Mouse (Mus musculus): ENCODE results near the gene Gm11011. TPM values are rescaled to one million over a fixed set of nuclear protein-coding genes. Genes with fewer than 3 reads are reported as not detected.
"Not testable (repeated sequence)": the region's sequence is repeated elsewhere in the genome, so short reads cannot be mapped to it uniquely, and the experiment has no call there.

The Gm11011 gene
- not detected in 2 replicates for polyA plus RNA-seq (2015; fragmentation: Nextera tagmentation; extraction: Ambion mirVana)

DNA sequence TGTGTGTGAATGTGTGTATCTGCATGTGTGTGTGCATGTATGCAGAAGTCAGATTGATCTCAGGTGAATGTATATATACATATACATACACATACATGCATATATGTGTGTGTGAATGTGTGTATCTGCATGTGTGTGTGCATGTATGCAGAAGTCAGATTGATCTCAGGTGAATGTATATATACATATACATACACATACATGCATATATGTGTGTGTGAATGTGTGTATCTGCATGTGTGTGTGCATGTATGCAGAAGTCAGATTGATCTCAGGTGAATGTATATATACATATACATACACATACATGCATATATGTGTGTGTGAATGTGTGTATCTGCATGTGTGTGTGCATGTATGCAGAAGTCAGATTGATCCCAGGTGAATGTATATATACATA lies at the start of gene Gm11011:
Gene Gm11011, minus strand, starts transcription at position 101 of the 400 bp plus-strand sequence.
- not testable (repeated sequence) for H3K36me3 ChIP-seq (ENCODE audit: control insufficient read depth, insufficient read depth, low read length); H3K27ac ChIP-seq (ENCODE audit: low read length); H3K4me1 ChIP-seq (replicated peaks; ENCODE audit: control insufficient read depth, insufficient read depth, low read length); H3K4me3 ChIP-seq (ENCODE audit: low read length); ATAC-seq (ENCODE audit: low read depth); H3K4me2 ChIP-seq (ENCODE audit: low read depth, low read length); H3K9me3 ChIP-seq (ENCODE audit: control insufficient read depth, low read length); H3K9ac ChIP-seq (ENCODE audit: low read length); H3K27me3 ChIP-seq (ENCODE audit: control insufficient read depth, insufficient read depth, low read depth, low read length)

DNA sequence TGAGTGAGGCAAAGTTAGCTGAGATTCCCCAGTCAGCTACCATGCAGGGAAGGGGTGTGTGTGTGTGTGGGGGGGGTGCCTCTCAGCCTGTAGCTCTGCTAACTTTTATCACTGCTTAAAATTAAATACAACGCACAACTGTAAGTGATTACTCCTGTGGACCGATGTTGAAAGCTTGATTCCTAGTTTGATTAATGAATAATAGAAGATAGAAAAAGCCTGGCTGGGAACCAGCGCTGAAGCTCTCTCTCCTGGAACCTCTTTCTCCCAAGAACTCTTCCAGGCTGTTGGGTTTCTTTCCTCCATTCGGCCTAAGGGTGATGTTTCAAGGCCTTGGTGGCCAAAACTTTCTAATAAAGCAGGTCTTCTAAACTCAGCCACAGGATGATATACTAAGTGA lies 48.9 kb upstream of the Gm11011 start:
- H3K4me3 ChIP-seq (ENCODE audit: low read length) = peak overlapping the region; percentile 69; the same call in 1 of the 2 replicates
- H3K27ac ChIP-seq (ENCODE audit: low read length) = no peak overlapping the region
- peaks cover 4% of the 10 kb centered on the region for H3K4me1 ChIP-seq (replicated peaks; ENCODE audit: control insufficient read depth, insufficient read depth, low read length)
- H3K36me3 ChIP-seq (ENCODE audit: control insufficient read depth, insufficient read depth, low read length) = no peaks in the 10 kb centered on the region
- WGBS = 27% methylated on average over 4 of the region's 4 CpGs
- peak overlapping the region; percentile 50; the same call in 1 of the 2 replicates for H3K9ac ChIP-seq (ENCODE audit: low read length)
- no peaks in the 10 kb centered on the region for H3K27me3 ChIP-seq (ENCODE audit: control insufficient read depth, insufficient read depth, low read depth, low read length)
- no peaks in the 10 kb centered on the region for H3K9me3 ChIP-seq (ENCODE audit: control insufficient read depth, low read length)
- H3K4me2 ChIP-seq (ENCODE audit: low read depth, low read length) = peak overlapping the region; percentile 89
- ATAC-seq (ENCODE audit: low read depth) = no peak

DNA sequence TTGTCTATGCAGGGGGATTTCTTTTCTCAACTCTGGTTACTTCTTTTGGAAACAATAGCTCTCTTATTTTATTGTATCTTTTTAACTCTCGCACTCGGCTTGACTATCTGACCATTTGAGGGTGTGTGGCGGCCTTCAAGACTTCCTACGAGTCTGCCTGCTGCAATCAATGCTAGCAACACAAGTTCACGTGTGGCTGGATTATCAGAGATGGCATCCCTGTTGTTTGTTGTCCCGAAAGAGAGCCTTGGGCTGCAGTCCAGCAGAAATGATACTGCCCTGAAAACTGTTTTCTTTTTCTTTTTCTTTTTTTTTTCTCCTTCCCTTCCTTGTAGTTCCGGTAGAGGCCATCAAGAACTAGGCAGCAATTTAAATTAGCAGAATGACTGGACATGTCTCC lies 47.9 kb upstream of the Gm11011 start:
- H3K9ac ChIP-seq (ENCODE audit: low read length) = peak overlapping the region; percentile 55
- 27% methylated on average over 7 of the region's 7 CpGs for WGBS
- H3K4me2 ChIP-seq (ENCODE audit: low read depth, low read length) = peak overlapping the region; percentile 89
- no peaks in the 10 kb centered on the region for H3K27me3 ChIP-seq (ENCODE audit: control insufficient read depth, insufficient read depth, low read depth, low read length)
- no peaks in the 10 kb centered on the region for H3K9me3 ChIP-seq (ENCODE audit: control insufficient read depth, low read length)
- ATAC-seq (ENCODE audit: low read depth) = no peak
- H3K4me1 ChIP-seq (replicated peaks; ENCODE audit: control insufficient read depth, insufficient read depth, low read length) = peaks cover 4% of the 10 kb centered on the region
- H3K4me3 ChIP-seq (ENCODE audit: low read length) = peak overlapping the region; percentile 69
- H3K36me3 ChIP-seq (ENCODE audit: control insufficient read depth, insufficient read depth, low read length) = no peaks in the 10 kb centered on the region
- peak overlapping the region; percentile 73 for H3K27ac ChIP-seq (ENCODE audit: low read length)

DNA sequence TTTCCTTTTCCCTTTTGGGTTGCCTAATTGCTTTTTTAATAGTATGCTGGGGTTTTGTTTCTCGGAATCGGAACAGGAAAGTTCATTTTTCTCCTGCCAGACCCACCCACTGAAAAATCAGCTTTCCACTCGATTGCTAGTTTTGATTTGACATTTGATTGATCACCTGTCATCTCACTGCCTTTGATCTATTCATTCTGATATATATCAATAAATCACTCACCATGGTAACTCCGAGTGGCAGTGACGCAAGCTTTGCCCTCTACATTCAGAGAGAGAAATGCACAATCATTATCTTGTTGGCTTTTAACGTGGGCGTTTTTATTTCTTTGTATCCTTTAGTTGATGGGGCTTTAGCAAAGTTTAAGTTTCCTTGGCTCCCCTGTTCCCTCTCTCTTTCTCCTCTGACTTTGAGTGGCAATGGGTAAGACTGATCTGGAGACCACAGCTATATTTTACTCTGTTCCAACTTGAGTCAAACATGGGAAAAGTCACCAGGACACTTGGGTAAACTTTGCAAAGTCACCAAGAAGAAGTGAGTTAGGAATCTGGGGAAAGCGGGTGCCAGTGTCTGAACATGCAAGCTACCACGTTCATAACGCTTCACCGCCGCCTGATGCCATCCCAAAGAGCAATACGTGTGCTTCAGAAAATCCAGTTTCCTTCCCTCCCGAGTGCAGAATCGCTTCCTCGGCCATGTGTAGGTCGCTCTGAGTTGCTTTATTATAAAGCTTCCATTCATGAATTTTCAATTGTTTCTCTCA lies 47.3 kb upstream of the Gm11011 start:
- Histone ChIP-seq H3K9me3 (ENCODE audit: control insufficient read depth, low read length) (no peaks in the 10 kb centered on the region), H3K36me3 (ENCODE audit: control insufficient read depth, insufficient read depth, low read length) (no peaks in the 10 kb centered on the region), H3K4me1 (replicated peaks; ENCODE audit: control insufficient read depth, insufficient read depth, low read length) (peaks cover 4% of the 10 kb centered on the region), H3K9ac (ENCODE audit: low read length) (peak overlapping the region; percentile 84), H3K27me3 (ENCODE audit: control insufficient read depth, insufficient read depth, low read depth, low read length) (no peaks in the 10 kb centered on the region), H3K4me3 (ENCODE audit: low read length) (peak overlapping the region; percentile 69), H3K27ac (ENCODE audit: low read length) (peak overlapping the region; percentile 73), H3K4me2 (ENCODE audit: low read depth, low read length) (peak overlapping the region; percentile 89)
- 19% methylated on average over 17 of the region's 17 CpGs for WGBS
- no peak for ATAC-seq (ENCODE audit: low read depth)

DNA sequence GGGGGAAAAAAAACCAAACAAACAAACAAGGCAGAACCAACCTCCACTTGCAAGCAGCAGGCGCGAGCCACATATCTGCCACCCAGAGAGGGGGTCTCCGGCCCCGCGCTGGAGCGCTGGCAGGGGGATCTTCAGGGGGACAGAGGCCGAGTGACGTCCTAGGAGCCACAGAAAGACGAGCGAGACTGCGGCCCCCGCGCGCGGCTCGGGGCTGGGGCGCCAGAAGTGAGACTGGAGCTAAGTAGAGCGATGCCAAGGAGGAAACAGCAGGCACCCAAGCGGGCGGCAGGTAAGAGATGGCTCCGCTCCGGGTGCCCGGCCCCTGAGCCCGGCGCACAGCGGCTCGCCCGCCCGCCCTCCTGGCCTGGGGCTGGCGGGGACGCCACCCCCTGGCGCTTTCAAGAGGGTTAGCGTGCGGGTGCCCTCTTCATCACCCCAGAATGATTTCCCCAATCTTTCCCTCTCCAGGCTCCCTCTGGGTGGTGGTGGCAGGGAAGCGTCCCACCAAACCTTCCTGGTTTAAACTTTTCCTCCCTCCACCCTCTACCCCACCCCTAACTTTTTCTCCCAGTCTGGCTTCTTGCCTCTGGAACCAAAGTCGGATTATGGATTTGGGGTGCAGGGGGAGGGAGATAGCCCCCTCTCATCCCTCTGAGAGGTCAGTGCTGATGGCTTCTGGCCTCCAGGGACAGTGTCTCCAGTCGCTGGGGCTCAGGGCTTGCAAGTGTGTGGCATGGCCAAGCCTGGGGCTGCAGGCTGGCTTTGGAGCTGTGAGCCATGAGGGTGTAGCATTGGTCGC lies 46.1 kb upstream of the Gm11011 start:
- Histone ChIP-seq H3K9me3 (ENCODE audit: control insufficient read depth, low read length) (no peaks in the 10 kb centered on the region), H3K36me3 (ENCODE audit: control insufficient read depth, insufficient read depth, low read length) (no peaks in the 10 kb centered on the region), H3K4me2 (ENCODE audit: low read depth, low read length) (peak overlapping the region; percentile 89), H3K27ac (ENCODE audit: low read length) (peak overlapping the region; percentile 73), H3K27me3 (ENCODE audit: control insufficient read depth, insufficient read depth, low read depth, low read length) (no peaks in the 10 kb centered on the region), H3K4me1 (replicated peaks; ENCODE audit: control insufficient read depth, insufficient read depth, low read length) (peaks cover 4% of the 10 kb centered on the region), H3K9ac (ENCODE audit: low read length) (peak overlapping the region; percentile 84), H3K4me3 (ENCODE audit: low read length) (peak overlapping the region; percentile 69)
- ATAC-seq (ENCODE audit: low read depth) = peak; percentile 48; the same call in 1 of the 2 replicates
- under 1% methylated on average over 38 of the region's 38 CpGs for WGBS

DNA sequence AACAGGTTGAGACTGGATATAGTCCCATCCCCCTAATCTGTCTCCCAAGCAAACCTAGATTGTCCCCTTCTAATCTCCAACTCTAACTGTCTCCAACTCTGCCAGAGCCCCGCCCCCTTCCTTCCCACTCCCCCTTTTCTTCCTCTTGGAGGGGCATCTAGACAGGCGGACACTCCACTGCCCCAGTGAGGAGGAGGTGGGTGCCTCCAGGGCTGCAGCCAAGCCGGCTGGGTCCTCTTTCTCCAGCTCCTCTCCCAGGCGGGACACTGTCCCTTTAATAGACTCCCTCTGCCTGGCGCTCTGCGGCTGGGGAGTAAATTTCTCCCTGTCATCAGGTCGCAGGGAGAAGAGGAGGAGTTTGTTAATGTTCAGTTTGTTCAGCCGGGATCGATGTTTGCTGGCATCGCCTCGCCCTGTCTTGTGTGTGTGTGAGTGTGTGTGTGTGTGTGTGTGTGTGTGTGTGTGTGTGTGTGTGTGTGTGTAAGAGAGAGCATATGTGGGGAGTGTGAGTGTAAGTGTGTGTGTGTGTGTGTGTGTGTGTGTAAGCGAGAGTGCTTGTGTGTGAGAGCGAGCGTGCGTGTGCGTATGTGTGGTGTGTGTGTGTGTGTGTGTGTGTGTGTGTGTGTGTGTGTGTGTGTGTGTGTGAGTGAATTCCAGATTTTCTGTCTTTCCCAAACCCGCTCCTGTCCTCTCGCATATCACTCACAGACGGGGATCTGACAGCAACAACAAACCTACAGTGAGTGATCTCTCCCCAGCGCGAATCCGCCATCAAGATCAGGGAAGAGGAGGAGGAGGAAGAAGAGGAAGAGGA lies 45.0 kb upstream of the Gm11011 start, which contains the start of gene Tshz2:
Gene Tshz2, plus strand, starts transcription at position 676 of the 814 bp plus-strand sequence.
- ATAC-seq (ENCODE audit: low read depth) = peak; percentile 86
- Histone ChIP-seq H3K27me3 (ENCODE audit: control insufficient read depth, insufficient read depth, low read depth, low read length) (no peaks in the 10 kb centered on the region), H3K27ac (ENCODE audit: low read length) (peak within 1 kb of the TSS; percentile 73), H3K4me3 (ENCODE audit: low read length) (peak within 1 kb of the TSS; percentile 69), H3K4me2 (ENCODE audit: low read depth, low read length) (peak within 1 kb of the TSS; percentile 89), H3K36me3 (ENCODE audit: control insufficient read depth, insufficient read depth, low read length) (no peaks in the 10 kb centered on the region), H3K4me1 (replicated peaks; ENCODE audit: control insufficient read depth, insufficient read depth, low read length) (peaks cover 4% of the 10 kb centered on the region), H3K9ac (ENCODE audit: low read length) (peak within 1 kb of the TSS; percentile 84), H3K9me3 (ENCODE audit: control insufficient read depth, low read length) (no peaks in the 10 kb centered on the region)
- WGBS = under 1% methylated on average over 22 of the region's 22 CpGs

DNA sequence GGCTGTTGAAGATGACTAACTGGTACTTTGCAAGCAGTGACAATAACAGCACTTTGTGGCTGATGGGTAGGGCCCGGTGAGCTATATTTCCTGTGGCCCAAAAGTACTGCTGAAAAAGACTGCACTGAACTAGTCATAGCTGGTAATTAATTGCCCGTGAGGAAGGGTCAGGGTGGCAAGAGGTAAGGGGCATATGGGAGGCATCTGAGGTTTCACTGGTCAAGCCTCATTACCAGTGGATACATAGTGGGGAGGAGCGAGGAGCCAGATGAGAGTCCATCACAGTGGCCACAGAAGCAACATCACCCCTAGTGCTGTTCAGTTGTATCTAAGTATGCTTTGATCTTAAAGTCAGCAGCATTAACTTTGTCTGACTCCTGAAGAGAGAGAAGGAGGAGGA lies 42.5 kb upstream of the Gm11011 start:
- Histone ChIP-seq H3K9me3 (ENCODE audit: control insufficient read depth, low read length) (no peaks in the 10 kb centered on the region), H3K36me3 (ENCODE audit: control insufficient read depth, insufficient read depth, low read length) (no peaks in the 10 kb centered on the region), H3K4me1 (replicated peaks; ENCODE audit: control insufficient read depth, insufficient read depth, low read length) (peaks cover 4% of the 10 kb centered on the region), H3K4me3 (ENCODE audit: low read length) (no peak overlapping the region), H3K27ac (ENCODE audit: low read length) (no peak overlapping the region), H3K4me2 (ENCODE audit: low read depth, low read length) (no peak overlapping the region), H3K27me3 (ENCODE audit: control insufficient read depth, insufficient read depth, low read depth, low read length) (no peaks in the 10 kb centered on the region), H3K9ac (ENCODE audit: low read length) (no peak overlapping the region)
- WGBS = 77% methylated on average over 3 of the region's 3 CpGs
- no peak for ATAC-seq (ENCODE audit: low read depth)

DNA sequence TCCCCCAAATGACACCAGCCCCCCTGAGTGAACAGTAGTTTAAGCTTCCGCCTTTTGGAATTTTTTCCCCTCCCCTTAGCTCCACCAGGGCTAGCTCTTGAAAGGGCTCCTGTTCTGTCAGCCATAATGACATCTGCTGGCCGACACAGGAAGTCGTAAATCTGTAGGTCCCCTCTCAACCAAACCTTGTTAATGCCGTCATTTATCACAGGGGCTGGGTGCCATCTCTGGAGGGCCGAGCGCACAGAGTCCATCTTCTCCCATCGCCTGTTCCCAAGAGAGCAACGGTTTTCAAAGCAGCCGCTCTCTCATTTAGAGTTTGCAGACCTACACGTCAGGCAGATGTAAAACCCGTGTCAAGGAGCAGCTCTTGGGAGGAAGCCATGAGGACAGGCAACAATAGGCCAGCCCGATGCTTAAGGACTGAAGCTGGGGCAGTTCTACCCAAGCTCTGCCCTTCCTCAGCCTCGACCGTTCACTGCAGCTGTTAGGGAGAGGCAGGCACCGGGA lies 33.7 kb upstream of the Gm11011 start:
- Histone ChIP-seq H3K4me3 (ENCODE audit: low read length) (0 out of 2 replicates have a peak overlapping the region, but pooled peaks have one; percentile 15), H3K36me3 (ENCODE audit: control insufficient read depth, insufficient read depth, low read length) (no peaks in the 10 kb centered on the region), H3K4me1 (replicated peaks; ENCODE audit: control insufficient read depth, insufficient read depth, low read length) (peaks cover 3% of the 10 kb centered on the region; the same call in 1 of the 2 replicates), H3K27ac (ENCODE audit: low read length) (no peak overlapping the region), H3K27me3 (ENCODE audit: control insufficient read depth, insufficient read depth, low read depth, low read length) (no peaks in the 10 kb centered on the region), H3K4me2 (ENCODE audit: low read depth, low read length) (peak overlapping the region; percentile 51), H3K9me3 (ENCODE audit: control insufficient read depth, low read length) (no peaks in the 10 kb centered on the region), H3K9ac (ENCODE audit: low read length) (peak overlapping the region; percentile 15; the same call in 1 of the 2 replicates)
- peak; percentile 80 for ATAC-seq (ENCODE audit: low read depth)
- 20% methylated on average over 15 of the region's 15 CpGs for WGBS
